Mouse (Mus musculus) myocyte (in vitro differentiated cells): ENCODE results near the gene Crebbp.
"Not testable (repeated sequence)": the region's sequence is repeated elsewhere in the genome, so short reads cannot be mapped to it uniquely, and the experiment has no call there.

Source experiments
- E2F4 ChIP-seq: IDR thresholded peaks from one replicate; pipeline ENCODE4 v1.6.1; 2011; ENCODE audit warnings: mild to moderate bottlenecking, control low read depth, moderate library complexity; ENCODE audit not compliant: insufficient read depth
- MAX ChIP-seq: IDR thresholded peaks from one replicate; pipeline ENCODE4 v1.6.1; 2011; ENCODE audit warnings: low read depth, mild to moderate bottlenecking, control low read depth
- MYOG ChIP-seq, 3 experiments: IDR thresholded peaks; one replicate each; pipeline ENCODE4 v1.6.1; 2011; ENCODE audit warnings: control low read depth in 2 of 3, low read depth in 2 of 3, mild to moderate bottlenecking in 2 of 3; ENCODE audit not compliant: insufficient read length in 2 of 3, control insufficient read depth in 1 of 3, insufficient read depth in 1 of 3
- POLR2A ChIP-seq: IDR thresholded peaks from one replicate; pipeline ENCODE4 v1.6.1; 2011; ENCODE audit warnings: low read depth, mild to moderate bottlenecking, control low read depth, moderate library complexity; ENCODE audit not compliant: insufficient read length
- POLR2AphosphoS2 ChIP-seq: IDR thresholded peaks from one replicate; pipeline ENCODE4 v1.6.1; 2011; ENCODE audit warnings: low read depth, control low read depth; ENCODE audit not compliant: insufficient read length
- SRF ChIP-seq: IDR thresholded peaks from one replicate; pipeline ENCODE4 v1.6.1; 2011; ENCODE audit warnings: low read depth; ENCODE audit not compliant: control insufficient read depth, insufficient read length
- TCF12 ChIP-seq: IDR thresholded peaks from one replicate; pipeline ENCODE4 v1.6.1; 2011; ENCODE audit warnings: mild to moderate bottlenecking, control low read depth; ENCODE audit not compliant: poor library complexity, insufficient read depth, severe bottlenecking
- USF1 ChIP-seq: IDR thresholded peaks from one replicate; pipeline ENCODE4 v1.6.1; 2011; ENCODE audit warnings: low read depth, mild to moderate bottlenecking, control low read depth, moderate library complexity

DNA sequence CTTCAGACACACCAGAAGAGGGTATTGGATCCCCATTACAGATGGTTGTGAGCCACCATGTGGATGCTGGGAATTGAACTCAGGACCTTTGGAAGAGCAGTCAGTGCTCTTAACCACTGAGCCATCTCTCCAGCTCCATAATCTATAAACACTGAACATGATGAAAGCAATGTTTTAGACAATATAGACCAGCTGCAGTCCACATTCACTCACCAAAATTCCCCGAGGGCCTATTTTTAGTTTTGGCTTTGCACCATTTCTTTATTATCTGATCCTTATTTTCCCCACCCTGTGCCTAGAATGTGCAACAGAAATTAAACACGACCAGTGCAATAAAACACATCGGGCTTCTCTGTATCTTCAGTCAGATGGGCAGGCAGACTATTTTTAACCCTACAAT is 133.4 kb downstream of the Crebbp start:
- not testable (repeated sequence) for TF ChIP-seq USF1; POLR2A; POLR2AphosphoS2; MAX; MYOG (IDR thresholded peaks at IDR 0.05; ENCODE audit: control insufficient read depth in 1 of 3, insufficient read depth in 1 of 3, insufficient read length in 2 of 3, low read depth in 2 of 3); SRF; TCF12; E2F4
